Mouse (Mus musculus): ENCODE data around the gene Zfhx3.

The Zfhx3 gene

DNA sequence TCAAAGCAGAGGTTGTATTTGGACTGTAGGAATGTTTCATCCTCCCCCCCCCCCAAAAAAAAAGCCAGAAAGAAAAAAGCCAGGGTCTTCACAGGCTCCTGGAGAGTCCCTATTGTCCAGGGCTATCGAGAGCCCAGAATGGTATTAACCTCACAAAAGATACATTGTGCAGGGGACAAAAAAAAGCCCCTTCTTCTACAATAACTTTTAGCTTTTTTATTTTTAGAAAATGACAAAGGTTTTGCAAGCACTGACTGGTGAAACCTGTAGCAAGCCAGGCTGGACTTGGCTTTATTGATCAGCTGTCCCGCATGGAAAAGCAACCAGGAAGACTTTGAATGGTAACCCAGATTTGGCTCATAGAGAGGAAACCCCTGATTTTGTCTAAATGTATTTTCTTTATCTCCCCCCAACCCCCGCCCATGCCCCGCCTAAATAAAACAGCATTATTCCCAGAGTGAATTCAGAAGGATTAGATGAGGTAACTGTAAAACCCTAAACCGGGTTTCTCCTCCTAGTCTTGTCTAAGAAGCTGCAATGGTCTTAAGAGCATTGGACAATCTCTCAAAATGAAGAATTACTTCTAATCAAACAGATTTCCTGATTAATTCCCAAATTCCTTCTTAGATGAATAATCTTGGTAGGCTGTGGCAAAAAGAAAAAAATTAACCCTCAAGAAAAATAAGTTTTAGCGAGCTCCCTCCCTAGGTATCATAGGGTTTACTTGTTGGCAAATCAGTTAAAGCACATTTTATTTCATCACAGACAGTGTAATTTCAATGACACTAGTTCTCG, 759.1 kb downstream of the Zfhx3 start:
- no peak for DNase-seq (ENCODE audit: low spot score)

DNA sequence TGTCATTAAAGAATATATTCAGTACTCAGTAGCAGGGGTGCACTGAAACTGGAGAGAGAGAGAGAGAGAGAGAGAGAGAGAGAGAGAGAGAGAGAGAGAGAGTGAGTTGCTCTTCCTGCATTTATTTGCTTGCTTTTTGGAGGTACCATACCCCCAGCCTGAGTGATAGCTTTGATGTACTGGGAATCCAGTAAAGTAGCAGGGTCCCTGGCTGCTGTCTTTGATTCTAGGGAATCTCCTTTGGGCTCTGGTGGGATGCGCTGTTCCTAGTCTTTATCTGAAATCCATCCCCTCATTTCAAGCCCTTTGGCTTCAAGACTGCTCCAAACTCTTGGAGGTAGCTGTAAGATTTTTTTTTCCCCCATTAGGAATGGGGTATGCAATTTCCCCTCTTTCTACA, 759.8 kb downstream of the Zfhx3 start:
- no peak for DNase-seq (ENCODE audit: low spot score)

DNA sequence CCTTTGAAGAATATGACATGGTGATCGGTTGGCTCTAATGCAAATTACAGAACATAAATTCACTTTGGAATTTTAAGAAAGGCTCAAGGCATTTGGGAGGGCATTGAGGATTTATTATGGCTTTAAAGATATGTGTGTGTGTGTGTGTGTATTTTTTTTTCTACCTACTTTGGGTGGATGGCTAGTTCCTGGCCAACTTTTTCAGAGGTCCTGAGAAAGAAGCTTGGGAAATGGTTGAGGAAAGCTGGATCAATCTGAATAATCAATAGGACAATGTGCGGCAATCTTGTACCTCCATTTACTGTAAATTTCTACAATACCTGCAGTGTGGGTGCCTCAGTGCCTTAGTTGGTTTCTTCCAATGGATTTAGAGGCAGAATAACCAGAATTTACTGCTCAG, 763.3 kb downstream of the Zfhx3 start:
- no peak for DNase-seq (ENCODE audit: low spot score)

DNA sequence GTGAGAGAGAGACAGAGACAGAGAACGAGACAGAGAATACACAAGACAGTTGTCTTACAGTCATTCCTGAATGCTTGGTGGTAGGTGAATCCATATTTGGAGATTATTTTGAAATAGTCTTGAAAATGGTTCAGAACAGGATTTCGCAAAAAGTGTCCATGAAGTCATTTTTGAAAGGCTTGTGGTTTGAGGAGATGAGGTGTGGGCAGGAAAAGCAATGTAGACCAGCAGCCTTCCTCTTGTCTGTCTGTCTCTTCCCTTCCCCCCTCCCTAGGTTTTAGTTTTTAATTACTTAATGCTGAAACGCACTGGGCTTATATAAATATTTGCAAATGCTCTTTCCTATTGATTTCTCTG, 764.0 kb downstream of the Zfhx3 start:
- DNase-seq (ENCODE audit: low spot score) = no peak

DNA sequence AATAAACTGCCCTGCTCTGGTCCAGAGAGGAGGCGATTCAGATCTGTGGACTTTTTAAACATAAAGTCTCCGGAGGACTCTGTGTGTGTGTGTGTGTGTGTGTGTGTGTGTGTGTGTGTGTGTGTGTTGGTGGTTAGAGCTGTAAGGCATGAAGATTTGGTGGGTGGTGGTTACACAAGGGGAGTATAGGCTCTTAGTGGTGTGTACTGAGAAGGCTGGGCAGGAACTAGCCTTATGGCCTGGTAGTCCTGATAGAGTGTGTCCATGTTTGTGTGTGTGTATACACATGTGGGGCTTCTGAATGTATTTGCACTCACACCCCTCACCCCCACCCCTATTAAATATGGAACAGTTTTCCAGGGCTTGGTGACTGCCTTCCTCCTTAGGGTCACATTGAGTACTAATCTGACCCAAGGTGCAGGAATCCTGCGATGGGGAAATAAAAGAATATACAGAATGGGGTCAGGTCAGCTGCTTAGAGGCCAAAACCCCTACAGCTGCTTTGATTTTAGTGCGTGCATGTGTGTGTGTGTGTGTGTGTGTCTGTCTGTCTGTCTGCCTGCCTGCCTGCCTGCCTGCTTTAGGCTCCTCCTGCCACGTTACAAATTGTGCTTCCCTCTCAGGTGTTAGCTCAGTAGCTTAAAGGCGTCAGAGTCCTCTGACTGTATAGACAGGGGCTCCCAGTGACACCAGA, 764.6 kb downstream of the Zfhx3 start:
- no peak for DNase-seq (ENCODE audit: low spot score)

DNA sequence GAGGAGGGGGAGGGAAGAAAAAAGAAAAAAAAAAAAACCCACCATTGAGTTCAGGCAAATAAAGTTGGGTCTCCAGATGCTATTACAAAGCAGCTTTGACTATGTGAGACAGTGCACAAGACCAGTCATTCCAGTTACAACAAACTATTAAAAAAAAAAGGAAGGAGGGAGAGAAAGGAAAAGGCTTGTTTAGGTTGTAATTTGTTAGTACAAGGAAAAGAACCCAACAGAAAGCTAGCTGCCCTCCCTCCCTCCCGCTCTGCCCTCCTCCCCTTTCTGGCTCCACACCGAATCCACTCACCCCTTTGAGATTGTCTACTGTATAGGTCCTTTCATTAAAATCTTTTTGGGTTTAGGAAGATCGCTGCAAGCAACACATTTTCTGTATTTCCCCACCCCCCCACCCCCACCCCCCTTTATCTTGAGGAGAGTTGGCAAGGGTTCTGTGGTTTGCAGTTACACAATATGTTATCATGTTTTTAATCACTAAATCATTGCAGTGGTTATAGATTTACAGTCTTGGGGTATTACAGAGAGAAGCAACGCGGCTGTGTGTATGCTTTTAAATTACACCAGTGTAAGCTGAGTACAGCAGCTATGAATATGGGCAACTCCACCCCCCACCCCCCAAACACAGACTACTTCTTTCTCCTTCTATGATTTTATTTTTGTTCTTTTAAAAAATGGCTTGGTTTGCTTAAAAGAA, 765.3 kb downstream of the Zfhx3 start:
- DNase-seq (ENCODE audit: low spot score) = no peak

DNA sequence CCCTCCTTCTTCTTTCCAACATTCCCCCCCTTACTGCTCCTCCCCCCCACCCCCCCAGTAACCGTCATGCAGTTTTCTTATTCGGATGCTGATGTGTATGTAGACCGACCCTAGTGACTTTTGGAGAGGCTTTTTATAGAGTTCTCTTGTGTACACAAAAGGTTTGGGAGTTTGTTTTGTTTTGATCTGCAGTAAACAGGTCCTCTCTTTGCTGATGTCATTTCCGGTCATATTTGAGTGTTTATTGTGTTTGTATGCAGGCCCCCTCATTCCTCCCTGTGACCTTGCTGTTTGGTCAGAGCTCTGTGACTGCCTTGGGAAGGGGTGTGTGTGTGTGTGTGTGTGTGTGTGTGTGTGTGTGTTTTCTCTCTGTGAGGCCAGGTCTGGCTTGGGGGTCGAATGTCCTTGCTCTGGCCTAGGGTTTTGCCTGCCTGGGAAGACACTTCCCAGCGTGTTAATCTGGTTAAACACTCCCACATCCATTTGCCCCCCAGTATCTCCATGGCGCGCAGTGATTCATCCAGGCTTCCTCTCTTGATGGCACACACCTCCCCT, 766.5 kb downstream of the Zfhx3 start:
- no peak for DNase-seq (ENCODE audit: low spot score)

DNA sequence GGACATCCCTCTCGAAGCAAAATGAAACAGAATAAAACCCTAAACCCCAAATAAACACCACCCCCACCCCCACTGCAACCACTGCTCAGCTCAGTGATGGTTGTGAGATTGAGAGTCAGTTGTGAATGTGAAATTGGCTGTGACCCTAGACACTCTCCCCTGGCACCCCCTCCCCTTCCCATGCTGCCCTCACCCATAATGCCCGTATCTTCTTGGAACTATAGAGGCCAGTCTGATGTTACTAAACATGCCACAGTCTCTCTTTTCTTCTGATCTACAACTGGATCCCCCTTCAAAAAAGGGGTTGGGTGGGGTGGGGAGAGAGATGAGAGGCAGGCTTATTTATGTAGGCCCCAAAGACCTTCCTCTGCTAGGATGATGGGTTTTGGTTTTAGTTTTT, 767.0 kb downstream of the Zfhx3 start:
- DNase-seq (ENCODE audit: low spot score) = no peak

DNA sequence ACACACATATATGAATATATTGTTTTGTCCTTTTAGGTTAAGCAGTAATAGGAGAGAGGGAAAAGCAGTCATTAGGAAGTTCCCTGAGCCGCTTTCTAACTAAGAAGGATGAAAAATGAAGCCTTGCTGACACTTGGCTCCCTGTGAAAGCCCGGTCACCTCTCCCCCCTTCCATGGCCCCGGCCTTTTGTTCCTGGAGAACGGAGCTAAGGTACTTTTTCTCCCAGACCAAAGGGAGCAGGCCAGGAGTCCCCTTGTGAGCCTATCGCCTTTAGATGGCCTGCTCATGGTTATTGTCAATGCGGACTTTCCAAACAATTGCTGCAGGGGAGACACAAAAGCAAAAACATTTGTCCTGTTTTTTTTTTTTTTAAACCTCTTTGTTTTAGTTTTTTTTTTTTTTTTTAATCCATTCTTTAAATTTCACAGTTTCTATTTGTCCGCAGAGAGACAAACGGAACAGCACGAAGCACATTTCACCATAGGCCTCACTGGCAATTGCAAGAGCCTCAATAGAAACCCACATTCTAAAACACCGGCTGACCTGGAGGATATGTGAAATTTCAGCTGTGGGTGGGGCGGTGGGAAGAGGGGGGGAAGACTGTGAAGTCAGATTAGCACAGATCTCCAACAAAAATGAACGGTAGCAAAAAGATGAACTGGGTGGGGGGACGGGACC, 767.6 kb downstream of the Zfhx3 start:
- DNase-seq (ENCODE audit: low spot score) = no peak

DNA sequence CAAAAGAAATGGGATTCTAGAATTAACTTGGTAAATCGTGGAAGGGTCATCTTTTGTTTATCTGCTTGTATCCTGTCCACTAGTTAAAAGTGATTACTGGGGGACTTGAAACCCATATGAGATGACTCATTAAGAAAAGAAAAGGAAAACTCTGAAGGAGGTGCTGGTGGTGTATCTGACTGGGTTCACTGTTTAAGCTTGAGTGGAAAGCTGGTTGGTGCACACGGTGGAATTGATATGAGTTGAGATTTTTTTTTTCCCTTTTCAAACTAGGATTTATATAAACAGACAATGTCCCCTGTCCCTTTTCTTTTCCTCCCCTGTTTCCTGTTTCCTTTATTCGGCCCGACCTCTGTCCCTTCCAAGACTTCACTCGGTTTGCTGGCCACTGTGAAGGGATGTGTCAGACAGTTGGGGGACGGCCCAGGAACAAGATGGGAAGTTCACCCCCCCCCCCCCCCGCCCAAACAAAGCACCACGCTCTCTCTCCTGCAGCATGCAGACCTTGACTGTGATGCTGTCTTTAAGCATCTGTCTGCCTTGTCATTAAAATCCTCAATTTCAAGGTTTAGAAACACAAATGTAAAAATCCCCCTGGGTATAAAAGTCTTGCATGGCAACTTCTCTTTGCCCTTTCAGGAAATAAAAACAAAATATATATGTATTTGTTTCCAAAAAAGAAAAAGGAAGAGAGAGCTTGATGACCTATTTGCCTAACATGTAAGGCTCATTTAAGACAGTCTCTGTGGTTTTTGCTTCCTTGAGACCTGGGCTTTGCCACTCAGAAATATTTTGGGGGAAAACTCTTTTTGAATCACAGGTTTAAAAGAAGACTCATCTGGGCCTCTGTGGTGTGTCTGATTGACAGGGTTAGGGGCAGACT, 768.4 kb downstream of the Zfhx3 start:
- DNase-seq (ENCODE audit: low spot score) = no peak

DNA sequence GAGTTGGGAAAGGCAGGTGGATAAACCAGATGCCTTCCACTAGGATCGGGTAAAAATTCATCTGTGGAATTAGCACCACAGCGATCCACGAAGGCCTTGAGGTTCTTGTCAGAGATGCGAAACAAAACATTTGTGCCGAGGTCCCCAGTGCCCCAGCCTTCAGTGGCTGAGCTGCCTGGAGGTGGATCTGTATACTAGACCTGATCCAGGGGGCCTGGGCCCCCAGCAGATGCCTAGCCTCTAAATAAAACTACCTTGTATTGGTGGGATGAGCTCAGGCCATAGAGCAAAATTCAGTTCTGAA, 769.0 kb downstream of the Zfhx3 start:
- no peak for DNase-seq (ENCODE audit: low spot score)

DNA sequence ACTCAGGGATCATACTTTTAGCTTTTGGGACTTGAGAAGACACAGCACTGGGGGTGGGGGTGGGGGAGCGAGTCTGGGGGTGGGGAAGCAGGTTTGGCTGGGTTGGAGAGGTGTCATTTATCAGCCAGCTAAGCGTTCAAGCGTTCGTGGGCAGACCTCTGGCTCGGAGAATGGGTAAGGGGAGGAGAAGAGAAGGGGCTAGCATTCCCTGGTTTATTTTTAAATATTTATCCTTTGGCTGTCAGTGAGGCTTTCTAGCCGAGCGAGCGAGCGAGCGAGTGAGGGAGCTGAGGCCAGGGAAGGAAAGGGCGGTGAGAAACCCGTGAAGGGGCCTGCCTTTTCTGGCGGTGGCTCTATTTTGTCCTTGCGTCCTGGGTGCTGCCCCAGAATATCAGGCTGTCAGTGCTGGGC, 769.6 kb downstream of the Zfhx3 start:
- DNase-seq (ENCODE audit: low spot score) = no peak

DNA sequence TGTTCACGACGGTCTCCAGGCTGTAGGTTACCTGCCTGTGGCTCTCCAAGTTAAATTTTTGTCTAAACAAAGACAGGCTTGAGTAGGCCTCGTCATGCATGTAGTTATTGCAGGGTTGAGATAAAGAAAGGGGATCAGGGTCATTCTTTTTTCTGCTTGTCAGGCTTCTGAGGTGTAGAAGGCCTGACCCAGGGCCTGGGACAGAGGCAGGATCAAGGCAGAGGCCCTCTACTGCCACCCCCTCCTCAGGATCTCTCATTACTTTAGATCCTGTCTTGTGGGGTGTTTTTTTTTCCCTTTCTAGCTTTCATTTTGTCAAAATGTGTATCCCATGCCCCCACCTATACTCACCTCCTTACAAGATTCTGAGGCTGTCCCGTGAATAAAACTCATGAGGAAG, 770.2 kb downstream of the Zfhx3 start:
- DNase-seq (ENCODE audit: low spot score) = no peak

DNA sequence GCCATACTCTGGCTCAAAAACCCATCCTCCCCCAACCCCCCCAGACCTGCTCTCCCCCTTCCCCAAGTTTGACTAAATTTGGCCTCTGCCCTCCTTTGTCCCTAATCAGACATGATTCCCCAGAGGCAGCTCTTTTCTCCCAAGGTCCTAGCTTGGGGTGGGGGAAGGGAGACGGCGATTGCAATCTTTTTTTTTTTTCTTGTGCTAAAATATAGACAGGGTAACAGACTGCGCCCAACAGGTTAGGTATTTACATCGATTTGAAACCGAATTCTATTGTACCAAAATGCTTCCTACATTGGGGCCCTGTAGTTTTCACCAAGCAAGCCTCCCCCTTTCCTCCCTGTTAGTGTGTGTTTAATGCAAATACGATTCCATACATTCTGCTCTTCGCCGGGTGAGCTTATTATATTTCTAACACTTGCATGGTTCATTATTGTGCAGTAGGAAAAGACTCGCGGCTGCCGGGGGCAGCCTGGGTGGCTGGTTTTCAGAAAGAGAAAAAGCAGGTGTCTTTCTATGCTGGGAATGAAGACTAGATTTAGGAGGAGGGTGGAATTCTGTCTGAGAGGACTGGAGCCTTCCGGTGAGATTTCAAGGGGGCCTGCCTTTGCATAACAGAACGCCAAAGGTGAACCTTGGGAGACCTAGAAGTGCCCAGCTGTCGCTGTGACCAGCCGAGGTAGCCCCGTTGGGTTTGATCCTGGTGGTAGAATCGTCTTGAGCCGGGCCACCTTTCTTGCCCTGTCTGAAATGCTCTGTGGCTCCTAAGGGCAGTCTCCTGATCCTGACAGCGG, 771.1 kb downstream of the Zfhx3 start:
- no peak for DNase-seq (ENCODE audit: low spot score)

DNA sequence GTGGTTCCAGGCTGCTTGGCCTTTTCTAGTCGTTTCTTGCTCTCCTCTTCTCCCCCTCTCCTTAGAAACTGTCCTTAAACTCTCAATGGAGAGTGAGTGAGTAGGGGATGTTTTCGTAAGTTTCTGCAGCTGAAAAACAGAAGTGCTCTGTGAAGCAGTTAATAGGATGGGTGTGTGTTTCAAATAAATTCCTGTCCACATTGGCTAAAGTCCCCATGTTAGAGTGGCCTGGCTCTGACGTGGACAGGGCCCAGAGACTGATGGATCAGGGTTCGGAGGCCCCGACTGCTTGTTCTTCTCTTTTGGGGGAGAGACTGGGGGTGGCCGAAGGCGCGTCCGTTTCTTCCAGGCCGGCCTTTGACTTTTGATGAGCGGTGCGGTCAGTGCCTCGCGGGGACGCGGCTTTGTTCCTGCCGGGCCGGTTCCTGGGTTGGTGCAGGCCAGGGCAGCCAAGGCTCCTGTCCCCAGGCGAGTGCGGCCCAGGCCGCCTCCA, 771.7 kb downstream of the Zfhx3 start:
- peak; percentile 56 for DNase-seq (ENCODE audit: low spot score)

DNA sequence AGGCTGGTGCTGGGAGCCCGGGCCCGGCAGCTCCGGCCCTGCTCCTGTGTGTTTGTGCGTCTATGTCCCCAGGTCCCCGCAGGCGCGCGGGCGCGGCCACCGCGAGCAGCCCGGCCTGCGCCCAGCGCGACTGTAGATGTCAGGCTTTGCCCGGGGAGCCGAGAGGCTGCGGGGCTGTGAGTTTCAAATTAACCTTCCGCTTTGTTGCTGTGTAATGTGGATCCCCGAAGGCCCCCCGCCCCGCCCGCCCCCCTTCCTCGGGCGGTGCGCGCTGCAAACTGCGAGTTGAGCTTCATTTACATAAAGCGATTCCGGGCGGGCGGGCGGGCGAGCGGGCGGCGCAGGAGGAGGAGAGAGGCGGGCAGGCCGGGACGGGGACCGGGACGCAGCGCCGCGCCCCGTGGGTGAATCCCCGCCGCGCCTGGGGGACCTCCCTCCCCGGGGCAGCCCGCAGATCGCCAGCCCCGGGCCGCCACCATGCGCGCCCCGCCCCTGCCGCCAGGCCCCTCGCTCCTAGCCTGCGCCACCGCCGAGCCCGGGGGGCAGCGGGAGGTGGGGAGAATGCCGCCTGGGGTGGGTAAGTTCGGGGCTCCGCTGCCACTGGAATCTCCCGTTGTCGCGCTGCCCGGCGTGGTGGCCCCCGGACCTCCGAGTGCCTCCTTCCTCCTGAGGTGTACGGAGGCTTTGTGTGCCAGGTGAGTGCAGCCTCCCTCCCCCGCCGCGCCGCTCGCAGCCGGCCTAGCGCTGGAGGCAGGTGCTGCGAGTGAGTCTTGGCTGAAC, 772.4 kb downstream of the Zfhx3 start:
- peak; percentile 70 for DNase-seq (ENCODE audit: low spot score)

DNA sequence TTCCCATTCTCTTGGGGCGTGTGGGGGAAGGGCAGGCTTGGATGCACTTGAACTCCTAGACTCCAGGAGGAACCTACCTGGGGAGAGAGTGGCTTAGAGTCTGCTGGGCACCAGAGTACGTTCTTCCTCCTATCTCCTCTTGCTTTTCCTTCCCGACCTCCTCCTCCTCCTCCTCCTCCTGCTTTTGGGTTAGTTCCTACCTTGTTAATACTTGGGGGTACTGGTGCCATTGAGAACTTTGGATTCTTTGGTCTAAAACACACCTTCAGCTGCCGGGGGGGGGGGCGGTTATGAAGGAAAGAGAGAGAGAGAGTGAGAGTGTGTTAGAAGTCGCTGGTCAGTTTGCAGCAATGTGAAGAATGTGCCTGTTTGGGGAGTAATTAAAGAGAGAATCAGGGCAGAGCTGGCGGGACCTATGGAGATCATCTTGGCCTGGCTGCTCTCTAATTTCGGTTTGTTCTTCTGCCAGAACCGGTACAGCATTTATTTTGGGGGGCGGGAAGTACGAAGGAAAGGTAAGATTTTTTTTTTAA, 773.0 kb downstream of the Zfhx3 start:
- no peak for DNase-seq (ENCODE audit: low spot score)

DNA sequence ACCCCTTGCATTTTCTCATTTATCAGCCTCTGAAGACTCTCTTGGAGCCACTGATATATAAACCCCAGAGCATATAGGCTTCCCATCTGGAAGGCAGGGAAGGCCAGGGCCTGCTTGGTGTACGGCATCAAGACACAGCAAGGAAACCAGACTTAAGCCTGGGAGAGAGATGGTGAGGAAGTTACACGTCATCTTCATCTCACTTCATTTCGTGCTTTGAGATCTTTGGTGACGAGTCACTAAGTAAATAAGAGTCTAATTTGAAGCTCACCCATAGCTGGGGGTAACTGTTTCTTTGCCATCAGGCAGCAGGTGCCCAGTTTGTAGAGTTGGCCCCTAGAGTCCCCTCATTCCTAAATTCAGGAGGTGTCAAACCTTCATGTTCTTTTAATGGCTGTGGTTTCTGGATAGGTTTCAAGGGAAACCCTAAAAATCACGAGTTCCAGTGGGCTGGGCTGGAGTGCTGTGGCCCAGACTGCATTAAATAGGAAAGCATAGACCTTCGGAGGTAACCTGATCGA, 773.9 kb downstream of the Zfhx3 start:
- no peak for DNase-seq (ENCODE audit: low spot score)

DNA sequence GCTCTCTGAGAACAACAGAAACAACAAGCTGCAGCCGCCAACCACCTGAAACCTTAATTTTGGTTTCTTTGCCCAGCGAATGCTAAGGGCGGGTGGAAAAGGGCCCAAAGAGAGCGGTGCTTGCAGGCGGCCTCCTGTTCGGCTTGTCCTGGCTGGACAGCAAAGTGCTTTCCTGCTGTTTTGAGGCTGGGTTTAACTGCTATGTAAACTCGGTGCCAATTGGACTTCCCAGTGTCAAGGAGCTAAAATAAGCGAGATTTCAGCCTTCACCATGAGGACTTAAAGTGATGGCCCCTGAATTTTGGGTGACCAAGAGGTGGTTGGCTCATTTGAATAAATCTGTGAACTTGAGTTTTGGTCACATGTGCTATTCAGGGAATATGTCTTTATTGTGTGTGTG, 775.1 kb downstream of the Zfhx3 start:
- DNase-seq (ENCODE audit: low spot score) = no peak
